Mouse (Mus musculus) layer of hippocampus, adult 2 months (tissue): ENCODE measurements around the gene Trim40. TPM values are rescaled to one million over a fixed set of nuclear protein-coding genes. Genes with fewer than 3 reads are reported as not detected.
A peak's percentile ranks its signal among the peaks of the same experiment; 100 is the strongest.

Experiments
- DNase-seq, 2 experiments: peaks; one replicate each; pipeline ENCODE4 v3.0.0; 2022; ENCODE audit warnings: low spot score in 2 of 2
- H3K27ac ChIP-seq: fragments of 200-600 bp; 2 replicates; pipeline ENCODE4 v1.8.1; 2022
- H3K4me3 ChIP-seq: fragments of 200-600 bp; 2 replicates; pipeline ENCODE4 v1.8.1; 2022; ENCODE audit warnings: mild to moderate bottlenecking
- CTCF ChIP-seq: fragments of 200-600 bp; conservative IDR thresholded peaks from 2 replicates; pipeline ENCODE4 v1.8.1; 2022; ENCODE audit warnings: antibody characterized with exemption, mild to moderate bottlenecking, moderate library complexity
- total RNA-seq, 2 experiments: library from RNA; stranded (reverse); gene quantifications; 2 replicates each; pipeline ENCODE4 v1.2.3; 2021

The Trim40 gene
- total RNA-seq, 2 experiments from 2014 or later = not detected

DNA sequence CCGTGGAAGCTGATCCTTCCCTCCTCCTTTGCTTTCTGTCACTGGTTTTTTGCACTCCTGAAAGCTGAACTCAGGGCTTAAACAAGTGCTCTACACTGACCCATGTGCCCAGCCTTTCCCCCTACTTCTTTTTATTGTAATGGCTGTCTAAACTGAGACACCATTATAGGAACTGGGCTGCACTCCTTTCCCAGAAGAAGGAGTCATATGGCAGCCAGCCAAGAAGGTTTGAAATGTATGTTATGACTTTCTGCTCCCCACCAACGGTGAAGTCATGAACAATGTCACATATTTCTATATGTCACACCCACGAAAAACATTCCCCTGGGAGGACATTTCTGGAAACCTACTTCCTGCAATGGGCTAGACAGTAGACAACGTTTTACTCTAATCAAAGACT, 15.3 kb downstream of the Trim40 start:
- no peak for DNase-seq
- no peak for TF ChIP-seq CTCF
- no peak overlapping the region for H3K4me3 ChIP-seq
- H3K27ac ChIP-seq = no peak overlapping the region

DNA sequence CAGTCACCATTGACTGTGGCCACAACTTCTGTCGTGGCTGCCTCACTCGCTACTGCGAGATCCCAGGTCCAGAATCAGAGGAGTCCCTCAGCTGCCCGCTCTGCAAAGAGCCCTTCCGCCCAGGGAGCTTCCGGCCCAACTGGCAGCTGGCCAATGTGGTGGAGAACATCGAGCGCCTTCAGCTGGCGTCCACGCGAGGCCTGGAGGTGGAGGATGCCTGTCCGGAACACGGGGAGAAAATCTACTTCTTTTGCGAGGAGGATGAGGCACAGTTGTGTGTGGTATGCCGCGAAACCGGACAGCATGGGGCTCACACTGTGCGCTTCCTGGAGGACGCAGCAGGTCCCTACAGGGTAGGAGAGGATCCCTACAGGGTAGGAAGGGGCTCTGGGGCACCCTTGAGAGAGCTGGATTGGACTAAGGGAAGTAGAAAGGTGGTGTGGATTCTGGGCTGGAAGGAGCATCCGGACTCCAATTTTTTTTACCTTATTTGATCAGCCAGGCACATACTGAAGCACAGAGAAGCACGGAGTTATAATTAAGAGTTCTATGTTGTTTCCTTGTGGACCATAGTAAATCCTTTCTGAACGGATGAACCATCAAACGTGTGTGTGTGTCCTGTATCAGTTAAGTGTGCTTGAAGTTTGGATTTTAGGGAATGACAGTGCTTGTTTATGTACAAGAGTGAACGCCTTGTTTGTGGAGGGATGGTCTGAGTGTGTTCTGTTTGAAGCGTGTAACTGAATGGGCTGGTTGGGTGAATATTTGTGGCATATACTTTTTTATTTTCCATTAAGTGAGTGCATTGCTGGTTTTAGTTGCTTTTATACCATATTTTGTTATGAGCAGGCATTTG, 19.7 kb downstream of the Trim40 start:
- Histone ChIP-seq H3K4me3 (no peak overlapping the region; the same call in 1 of the 2 replicates), H3K27ac (no peak overlapping the region)
- no peak for TF ChIP-seq CTCF
- DNase-seq = no peak

DNA sequence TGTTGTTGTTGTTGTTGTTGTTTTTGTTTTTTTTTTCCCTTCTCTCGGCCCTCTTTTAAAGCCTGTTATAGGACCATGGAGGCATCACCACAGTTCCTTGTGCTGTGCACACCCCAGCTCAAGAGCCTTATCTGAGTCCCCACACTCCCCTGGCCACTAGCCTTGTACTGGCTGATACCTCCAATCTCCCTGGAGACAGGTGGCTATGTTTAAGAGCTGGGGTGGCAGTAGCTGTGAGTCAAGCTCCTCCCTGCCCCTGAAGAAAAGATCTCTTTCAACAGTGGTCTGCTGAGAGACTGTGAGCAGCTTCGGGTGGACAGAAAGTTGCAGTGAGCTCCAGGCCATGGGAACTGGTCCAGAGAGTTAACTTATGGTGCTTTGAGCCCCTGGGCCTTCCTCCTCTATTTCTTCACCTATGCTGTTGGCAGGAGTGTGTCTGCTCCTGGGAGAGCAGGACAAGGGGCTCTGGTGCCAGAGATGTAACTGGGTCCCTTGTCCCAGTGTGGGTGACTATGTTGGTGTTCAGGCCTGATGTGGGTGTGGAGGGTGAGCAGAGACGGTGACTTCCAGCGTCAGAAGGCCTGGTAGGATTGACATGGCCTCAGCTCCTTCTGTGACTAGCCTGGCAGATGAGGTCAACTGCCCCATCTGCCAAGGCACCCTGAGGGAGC, 20.5 kb downstream of the Trim40 start, which contains the start of gene Trim10:
Trim10 (plus strand) TSS at position 291 of the 671 bp plus-strand sequence.
- Histone ChIP-seq H3K27ac (no peak within 1 kb of the TSS), H3K4me3 (no peak within 1 kb of the TSS; the same call in 1 of the 2 replicates)
- TF ChIP-seq CTCF = no peak
- no peak for DNase-seq

DNA sequence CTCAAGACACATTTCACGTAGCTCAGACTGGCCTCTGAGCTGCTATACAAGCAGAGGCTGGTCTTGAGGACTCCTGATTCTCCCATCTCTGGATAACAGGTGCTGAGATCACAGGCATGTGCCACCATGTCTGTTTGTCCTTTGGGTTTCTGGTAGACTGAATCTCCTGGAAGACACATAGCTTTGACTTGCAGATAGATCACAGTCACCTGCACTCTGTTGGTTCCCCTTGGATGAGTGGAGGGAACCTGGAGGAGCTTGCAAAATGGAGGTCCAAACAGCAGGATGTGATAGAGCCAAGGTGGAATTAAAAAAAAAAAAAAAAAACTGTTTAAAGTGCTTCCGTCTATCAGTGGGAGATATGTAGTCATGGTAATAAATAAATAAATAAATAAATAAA, 21.1 kb downstream of the Trim40 start:
- DNase-seq = no peak
- no peak for TF ChIP-seq CTCF
- H3K4me3 ChIP-seq = no peak overlapping the region
- no peak overlapping the region for H3K27ac ChIP-seq

DNA sequence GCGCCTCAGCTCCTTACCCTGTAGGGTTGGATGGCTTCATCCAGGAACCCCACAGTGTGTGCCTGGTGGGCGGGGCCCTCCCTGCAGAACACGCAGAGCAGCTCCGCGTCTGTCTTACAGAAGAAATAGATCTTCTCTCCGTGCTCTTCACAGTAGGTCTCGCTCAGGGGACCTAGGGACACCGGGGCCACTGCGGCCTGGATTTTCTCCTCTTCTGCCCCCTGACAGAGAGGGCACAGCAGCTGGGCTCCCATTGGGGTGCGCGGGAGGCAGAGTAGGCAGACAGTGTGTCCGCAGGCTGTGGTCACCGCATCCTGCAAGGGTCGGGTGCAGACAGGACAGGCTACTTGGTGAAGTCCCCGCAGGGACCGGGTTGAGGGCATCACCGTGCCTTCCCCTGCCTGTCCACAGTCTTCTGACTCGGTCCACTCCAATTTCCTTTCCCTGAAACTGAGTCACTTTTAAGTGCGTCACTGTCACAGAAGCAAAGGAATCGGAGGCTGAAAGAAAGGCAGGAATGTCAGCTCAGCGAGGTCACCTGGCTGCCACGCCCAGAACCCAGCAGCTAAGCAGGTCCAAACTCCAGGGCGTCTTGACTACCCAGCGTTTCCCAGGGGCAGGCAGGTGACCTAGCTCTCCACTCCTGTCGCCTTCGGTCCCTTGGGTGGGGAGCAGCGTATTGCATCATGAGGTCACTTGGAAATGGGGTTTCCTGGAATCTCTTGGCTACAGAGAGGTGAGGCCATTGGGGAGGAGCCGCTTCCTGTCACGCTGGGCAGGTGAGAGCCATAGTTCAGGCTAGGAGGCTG, 23.0 kb downstream of the Trim40 start, which contains the start of gene Trim15:
Trim15 (minus strand) TSS at position 492 of the 809 bp plus-strand sequence.
- TF ChIP-seq CTCF = no peak
- no peak within 1 kb of the TSS for H3K4me3 ChIP-seq
- DNase-seq = no peak
- H3K27ac ChIP-seq = no peak within 1 kb of the TSS

DNA sequence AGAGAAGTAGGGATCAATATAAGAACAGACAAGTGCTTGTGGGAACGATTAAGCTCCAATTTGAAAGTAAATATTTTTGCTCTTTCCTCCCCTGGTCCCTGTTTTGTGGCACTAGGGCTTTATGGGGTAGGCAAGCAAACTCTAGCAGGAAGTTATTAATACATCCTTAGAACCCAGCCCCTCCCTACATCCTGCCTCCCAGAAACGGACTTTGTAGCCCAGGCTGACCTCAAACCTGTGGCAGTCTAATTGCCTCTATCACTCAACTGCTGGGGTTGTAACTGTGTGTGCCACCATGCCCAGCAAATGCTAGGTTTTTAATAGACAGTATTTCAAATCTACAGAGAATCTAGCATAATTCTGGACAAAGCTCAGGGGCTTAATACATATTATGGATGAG, 28.2 kb downstream of the Trim40 start:
- no peak overlapping the region for H3K4me3 ChIP-seq
- no peak for TF ChIP-seq CTCF
- DNase-seq = no peak
- H3K27ac ChIP-seq = no peak overlapping the region

DNA sequence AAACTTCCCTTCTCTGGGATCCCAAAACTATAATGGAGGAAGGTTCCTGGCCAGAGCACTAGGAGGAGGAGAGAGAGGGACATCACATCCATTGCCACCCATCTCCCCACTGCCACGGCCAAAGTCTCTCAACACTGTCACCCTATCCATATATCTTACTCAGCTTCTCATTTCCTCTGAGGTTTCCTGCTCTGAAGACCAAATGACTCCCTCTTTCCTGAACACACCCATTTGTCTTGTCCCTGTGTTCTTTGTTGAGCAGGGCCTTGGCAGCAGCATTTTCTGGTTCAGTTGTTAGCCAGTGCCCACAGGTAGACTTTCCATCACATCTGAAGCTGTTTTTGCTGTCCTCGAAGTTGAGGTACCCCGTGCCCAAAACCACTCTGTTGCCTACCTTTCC, 31.7 kb downstream of the Trim40 start:
- no peak for TF ChIP-seq CTCF
- H3K27ac ChIP-seq = no peak overlapping the region
- H3K4me3 ChIP-seq = no peak overlapping the region
- no peak for DNase-seq

DNA sequence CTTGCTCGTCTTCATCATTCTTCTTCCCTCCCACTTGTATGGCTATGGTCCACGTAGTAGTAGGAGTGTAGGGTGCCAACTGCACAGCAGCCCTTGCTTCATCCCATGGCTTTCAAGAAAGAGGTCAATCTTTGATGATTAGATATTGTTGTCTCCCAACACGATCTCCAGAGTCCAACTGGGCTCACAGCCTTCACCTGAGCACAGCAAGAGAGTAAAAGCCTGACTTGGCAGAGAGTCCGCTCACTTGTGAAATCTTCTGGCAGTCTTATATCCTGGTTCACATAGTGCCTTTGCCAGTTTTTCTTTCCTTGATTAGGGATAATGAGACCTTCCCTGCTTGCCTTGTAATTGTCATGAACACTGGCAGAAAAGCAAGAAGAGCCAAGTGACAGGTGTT, 33.7 kb downstream of the Trim40 start:
- DNase-seq = no peak
- no peak overlapping the region for H3K27ac ChIP-seq
- TF ChIP-seq CTCF = no peak
- H3K4me3 ChIP-seq = no peak overlapping the region

DNA sequence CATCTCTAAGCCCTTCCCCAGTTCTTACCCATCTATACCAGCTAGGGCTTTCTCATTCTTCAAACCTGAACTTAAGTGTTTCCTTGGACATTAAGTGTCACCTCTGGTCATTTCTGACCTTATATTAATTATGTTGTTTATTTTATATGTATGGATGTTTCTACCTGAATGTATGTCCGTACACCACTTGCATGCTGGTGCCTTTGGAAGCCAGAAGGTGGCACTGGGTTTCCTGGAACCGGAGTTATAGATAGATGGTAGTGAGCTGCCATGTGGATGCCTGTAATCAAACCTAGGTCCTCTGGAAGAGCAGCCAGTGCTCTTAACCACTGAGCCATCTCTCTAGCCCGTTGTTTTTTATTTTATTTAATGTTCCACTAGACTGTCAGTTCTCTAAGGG, 34.4 kb downstream of the Trim40 start:
- DNase-seq = no peak
- no peak overlapping the region for H3K27ac ChIP-seq
- H3K4me3 ChIP-seq = no peak overlapping the region
- TF ChIP-seq CTCF = no peak

DNA sequence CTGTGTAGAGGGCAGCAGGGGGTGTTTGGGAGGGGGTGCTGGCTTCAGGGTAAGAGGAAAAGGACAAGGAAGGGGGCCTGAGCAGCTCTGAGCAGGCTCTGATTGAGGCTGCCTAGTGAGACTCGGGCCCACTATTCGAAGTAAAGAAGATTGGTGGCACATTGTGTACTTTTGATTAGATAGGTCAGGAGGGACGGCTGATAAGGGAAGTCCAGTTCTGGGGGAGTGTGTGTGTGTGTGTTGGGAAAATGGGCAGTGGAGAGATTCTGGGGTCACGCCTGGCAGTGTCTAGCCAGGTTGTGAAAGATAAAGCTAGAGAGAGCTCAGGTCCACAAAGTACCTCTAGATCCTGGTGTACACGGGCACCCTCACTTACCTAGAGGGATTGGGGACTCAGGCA, 38.3 kb downstream of the Trim40 start:
- Histone ChIP-seq H3K4me3 (no peak overlapping the region), H3K27ac (no peak overlapping the region)
- no peak for TF ChIP-seq CTCF
- DNase-seq = no peak

DNA sequence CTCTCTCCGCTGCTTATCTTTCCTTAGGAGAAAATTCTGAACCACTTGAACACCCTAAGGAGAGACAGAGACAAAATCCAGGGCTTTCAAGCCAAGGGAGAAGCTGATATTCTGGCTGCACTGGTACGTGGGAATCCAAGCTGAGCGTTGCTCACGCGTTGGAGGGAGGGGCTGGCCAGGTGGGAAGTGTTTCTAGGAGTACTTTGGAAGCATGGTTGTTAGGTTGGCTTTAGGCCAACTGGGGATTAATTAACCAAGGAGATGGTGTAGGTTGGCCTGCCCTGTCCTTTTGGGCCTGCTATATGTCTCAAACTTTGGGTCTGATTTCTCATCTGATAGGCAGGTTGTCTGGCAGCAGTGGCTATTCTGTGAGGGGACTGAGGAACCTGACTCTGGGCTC, 38.7 kb downstream of the Trim40 start:
- DNase-seq = no peak
- Histone ChIP-seq H3K4me3 (no peak overlapping the region), H3K27ac (no peak overlapping the region)
- TF ChIP-seq CTCF = no peak

DNA sequence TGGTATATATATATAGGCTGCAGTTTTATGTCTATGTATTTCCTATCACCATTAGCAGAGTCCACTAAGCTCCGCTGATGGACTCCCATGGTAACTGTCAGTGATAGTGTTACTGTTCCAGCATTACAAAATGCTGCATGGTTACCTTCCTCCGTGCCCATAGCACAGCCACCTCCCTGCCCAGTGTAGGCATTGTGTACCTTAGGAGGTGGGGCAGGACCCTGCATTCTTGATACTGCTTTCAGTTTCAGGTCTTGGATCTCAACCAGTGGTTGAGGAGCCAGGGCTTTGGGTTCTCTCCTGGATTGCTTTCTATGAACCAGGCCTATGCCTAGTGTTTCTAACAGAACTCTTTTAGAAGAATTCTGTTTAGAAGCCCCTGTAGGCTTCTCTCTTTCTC, 39.9 kb downstream of the Trim40 start:
- no peak for TF ChIP-seq CTCF
- no peak for DNase-seq
- no peak overlapping the region for H3K4me3 ChIP-seq
- no peak overlapping the region for H3K27ac ChIP-seq

DNA sequence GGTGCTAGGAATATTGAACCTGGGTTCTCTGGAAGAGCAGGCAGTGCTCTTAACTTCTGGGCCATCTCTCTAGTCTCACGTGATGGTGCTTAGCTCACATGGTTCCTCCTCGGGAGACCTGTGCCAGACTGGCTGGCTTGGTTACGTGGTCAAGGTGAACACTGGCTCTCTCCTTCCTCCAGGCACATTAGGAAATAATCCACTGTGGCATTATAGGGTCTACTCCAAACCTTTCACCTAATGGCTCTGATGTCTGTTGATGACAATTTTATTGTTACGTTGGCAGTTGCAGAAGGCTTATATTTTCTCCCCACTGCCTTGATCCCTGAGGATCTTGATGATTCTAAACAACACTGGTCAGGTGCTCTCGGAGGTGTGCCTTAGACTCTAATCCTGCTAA, 41.0 kb downstream of the Trim40 start:
- 0 out of 2 replicates have a peak overlapping the region, but pooled peaks have one; percentile 3 for H3K27ac ChIP-seq

More for the DNA sequence above, 41.0 kb downstream of the Trim40 start:
- DNase-seq = no peak
- no peak for TF ChIP-seq CTCF
- H3K4me3 ChIP-seq = no peak overlapping the region
